Mouse (Mus musculus) activated CD4-positive, CD25-positive, alpha-beta regulatory T cell, adult 4 months (primary cell): ENCODE data around the gene Tmtc2. TPM values are rescaled to one million over a fixed set of nuclear protein-coding genes. Genes with fewer than 3 reads are reported as not detected.

ENCODE experiments used
- ATAC-seq: one replicate; pipeline ENCODE4 v1.8.0; 2017
- polyA plus RNA-seq, 2 experiments: library from polyadenylated mRNA; unstranded; fragments of 100-300 nt; shearing (Covaris generic); gene quantifications; one replicate each; pipeline ENCODE4 v1.2.1; 2017

Tmtc2 gene
- polyA plus RNA-seq, 2 experiments from 2014 or later, result not detected

DNA sequence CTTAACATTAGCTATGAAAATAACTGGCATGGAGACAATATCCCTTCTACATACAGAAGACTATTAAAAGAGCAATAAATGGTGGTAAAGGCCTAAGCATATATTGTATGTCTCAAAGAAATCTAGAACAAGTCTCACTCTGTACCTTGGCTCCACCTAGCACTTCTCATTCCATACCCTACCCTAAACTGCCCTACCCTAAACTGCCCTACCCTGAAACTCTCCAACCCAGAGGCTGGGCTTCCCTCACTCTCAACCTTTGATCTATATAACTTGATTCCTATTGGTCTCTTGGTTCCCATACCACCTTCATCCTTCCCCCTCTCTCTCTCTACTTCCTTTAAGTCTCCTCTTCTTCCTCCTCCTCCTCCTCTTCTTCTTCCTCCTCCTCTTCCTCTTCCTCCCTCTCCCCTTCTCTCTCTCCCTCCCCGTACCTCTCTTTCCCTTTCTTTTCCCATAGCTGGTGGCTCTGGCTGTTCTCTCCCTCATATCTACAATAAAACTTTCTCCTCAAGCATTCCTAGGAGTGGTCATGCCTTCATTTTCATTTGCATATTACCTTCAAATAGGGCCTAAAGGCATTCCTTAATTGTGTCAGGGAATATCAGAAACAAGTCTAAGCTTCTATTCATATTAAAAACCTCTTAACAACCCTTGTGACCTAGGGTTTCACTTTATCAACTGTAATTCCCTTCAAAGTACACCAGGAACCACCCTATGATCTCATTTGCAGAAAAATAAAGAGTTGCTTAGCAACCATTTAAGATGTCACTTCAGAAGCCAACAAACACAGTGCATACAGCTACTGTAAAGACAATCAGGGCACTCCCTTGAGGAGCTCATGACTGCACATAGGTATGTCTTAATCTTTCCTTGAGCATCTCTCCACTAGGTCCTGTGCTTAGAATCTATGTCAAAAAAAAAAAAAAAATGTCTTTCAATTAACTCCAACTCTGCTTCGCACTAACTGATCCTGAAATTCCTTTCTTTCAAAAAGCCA lies 29.9 kb downstream of the Tmtc2 start:
- ATAC-seq, result no peak

DNA sequence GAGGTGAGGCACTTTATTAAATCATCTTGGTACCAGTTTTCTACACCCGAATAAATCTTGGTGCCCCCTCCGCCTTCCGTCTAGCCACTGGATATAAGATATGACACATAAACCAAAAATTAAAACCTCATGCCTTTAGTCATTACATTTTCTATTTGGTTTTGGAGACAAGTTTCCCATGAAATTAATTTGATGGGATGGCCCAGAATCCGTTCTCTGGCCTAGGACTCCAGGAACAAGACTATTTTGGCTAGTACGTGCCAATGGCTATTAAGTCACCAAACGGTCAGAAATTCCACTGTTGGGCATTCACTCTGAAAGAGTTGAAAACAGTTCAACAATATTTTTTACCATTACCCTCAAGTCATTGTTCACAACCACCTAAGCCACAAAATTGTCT lies 32.2 kb downstream of the Tmtc2 start:
- ATAC-seq, result no peak

DNA sequence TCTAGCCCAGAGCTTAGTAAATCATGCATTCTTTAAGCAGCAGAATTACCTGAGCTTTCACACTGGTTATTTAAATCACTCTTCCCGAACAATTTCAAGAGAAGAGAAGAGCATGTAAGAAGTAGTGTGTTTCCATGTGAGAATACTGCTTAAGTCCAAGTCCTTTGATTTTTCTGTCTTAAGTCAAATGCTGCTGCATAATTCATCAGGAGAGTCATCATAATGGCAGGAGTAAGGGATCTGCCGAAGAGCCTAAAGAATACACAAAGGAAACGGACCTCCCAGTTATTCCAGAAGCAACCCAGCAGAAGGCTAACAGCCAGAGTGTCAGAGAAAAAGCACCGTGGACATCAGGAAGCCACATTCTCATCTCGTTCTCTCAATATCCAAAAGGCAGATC lies 34.6 kb downstream of the Tmtc2 start:
- no peak for ATAC-seq

DNA sequence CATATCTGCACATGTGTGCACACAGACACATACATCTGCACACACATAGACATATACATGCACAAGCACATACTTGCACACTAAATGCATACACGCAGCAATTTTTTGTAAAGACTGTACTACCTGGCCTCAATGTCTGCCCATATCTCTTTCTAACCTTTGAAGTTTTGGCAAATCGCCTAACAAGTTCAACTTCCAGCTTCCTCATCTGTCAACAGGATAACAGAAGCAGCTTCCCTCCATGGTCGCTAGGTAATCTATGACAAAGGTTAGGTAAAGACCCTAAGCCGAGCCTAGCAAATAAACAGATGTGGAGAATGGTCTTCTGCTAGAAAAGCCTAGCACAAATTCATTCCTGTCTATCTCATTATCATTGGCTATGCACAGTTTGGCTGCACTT lies 37.3 kb downstream of the Tmtc2 start:
- ATAC-seq, result no peak

DNA sequence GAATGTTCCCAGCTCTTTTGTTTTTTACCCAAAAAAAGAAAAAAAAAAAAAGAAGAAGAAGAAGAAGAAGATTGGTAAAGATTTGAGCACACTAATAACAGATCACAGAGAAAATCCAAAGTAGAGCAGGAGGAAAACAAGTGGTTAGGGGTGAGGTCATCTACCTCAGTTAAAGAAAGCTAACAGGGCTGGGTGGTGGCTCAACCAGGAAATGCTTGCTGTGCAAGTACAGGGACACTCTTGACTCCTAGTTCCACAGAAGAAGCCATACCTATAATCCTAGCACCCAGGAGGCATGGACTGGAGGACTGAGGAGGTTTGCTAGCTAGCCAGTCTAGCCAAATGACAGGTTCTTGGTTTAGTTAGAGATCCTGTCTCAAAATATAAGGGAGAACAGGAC lies 38.4 kb downstream of the Tmtc2 start:
- ATAC-seq, result no peak

DNA sequence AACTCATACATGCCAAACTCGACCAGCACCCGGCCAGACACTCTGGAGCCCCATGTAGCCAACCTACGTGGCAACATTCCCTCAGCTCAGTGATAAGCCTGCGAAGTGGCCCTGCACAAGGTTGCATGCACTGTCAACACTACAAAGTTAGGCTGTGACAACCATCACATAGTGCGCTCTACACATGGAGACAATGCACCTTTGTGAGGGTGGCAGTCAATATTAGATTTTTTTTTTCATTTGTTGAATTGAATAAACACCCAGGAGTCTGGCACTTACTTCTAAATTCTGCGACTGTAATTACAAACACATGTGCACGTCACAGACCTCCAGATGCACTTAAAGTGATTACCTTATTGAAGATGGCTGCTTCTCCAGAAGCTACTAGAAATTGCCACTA lies 41.5 kb downstream of the Tmtc2 start:
- no peak for ATAC-seq

DNA sequence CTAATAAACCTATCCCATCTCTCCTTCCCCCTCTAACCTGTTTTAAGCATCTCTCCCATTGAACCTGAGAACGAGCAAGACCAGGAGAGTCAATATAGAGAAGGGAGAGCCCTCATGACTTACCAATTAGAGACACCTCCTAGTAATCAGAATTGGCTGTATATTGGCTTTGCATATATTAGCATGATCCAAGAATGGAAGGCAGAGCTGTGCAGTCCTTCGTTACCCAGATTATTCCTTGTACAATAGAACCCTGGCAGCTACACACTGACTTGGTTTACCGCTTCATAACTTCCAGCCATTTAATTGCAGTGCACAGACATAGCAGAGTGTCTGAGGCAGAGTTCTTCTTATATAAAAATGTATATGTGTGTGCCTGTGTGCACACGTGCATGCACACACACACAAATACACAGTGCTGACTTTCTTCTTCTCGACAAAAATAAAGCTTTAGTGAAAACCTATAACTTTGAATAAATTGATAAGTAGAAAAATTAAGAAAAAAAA lies 42.2 kb downstream of the Tmtc2 start:
- no peak for ATAC-seq

DNA sequence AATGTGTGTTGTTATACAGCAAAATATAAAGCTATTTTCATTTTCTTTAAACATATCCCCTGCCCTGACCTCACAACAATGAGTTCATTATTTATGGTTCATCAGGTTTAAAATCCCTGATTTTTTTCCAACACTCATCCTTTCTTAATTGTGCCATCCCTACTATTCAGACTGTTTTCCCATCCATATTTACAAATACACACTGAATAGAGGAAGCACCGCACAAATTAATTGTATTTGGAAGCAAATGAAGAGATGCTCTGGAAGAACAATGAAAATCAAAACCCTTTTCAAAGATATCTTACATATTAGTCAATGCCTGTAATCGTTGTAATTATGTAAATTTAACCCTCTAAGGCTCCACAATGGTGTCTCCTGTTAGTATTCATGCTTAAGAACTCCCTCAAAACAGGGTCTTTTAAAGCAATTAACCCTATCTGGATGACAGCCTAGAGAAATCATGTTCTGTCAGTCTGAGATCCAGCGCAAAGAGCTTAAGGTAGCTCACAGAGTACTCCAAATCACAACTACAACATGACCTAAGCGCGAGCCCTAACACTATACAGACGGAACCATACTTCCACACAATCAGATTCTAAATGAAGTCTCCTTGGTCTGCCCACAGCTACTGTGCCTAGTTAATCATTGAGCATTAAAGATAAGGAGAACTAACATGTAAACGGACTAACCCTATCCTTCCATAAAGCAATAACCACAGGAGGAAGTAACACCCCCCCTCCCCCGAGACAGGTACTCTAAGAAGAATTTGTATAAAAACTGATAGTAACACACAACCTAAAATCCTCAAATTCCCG lies 43.0 kb downstream of the Tmtc2 start:
- ATAC-seq, result no peak

DNA sequence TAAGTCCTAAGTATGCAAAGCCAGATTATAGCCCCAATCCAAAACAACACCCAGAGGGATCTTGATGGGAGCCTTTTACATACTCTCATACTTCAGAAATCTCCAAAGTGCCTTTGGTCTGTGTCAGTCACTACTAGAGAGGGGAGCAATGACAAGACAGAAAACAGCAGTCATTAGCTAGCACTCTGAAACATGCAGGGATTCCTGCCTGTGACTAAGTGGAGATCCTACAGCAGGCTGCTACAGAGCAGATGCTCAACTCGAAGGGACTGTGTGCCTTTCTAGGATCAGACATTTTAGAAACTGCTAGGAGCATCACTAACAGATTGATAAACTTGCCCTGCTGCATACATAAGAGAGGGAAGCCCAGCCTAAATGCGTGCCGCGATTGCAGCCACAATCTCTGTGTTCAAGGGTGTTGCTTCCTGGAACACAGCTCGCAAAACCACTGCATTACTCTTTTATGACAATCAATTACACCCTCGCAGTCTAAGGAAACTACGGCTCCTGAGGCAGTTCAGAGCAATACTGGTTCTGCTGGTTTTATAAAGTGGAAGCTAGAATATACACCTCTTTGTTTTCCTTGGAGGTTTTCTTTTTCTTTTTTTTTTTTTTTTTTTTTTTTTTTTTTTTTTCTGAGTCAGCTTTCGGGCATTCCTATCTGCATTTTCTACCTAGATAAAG lies 50.7 kb downstream of the Tmtc2 start:
- ATAC-seq, result no peak

DNA sequence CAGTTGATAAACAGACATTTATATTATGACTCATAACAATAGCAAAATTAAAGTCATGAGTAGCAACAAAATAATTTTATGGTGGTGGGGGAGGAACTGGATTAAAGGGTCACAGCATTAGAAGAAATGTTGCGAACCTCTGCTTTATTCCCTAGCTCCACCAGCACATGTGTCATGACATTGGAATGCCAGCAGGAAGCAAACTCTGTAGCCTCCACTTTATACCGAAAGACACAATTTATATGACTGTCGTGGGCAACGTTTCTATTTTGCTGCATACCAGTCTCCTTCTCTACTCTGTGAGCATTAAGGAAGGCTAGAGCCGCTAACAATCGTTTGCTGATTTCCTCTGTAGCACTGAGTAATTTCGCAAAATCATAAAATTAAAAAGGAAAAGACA lies 51.8 kb downstream of the Tmtc2 start:
- ATAC-seq, result no peak

DNA sequence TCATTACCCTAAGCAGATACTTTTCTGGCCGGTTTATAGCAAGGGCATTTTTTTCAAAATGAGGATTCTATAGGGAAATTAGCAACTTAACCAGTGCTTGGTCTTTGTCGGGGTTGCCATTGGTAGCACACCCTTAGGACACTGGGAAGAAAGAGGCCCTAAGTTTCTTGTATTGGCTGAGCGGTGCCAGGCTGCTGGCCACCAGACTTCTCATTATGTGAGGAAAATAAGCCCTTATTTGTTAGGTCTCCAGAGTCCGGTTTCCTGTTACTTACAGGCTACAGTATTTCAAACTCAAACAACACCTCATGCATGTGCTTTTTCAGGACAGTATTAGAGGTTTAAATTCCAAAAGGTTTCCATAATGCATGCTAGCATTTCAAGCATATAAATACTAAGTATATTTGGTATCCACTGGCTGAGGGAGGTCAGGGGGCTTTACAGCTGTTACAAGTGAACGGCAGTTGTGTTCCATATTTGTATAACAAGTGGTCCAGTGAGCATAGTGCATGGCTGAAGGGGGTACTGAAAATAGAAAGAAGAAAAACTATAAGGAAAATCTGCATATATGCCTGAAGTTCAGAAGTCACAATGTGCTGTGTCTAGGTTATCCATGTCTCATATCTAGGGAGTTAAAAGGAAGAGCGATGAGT lies 55.0 kb downstream of the Tmtc2 start:
- no peak for ATAC-seq

DNA sequence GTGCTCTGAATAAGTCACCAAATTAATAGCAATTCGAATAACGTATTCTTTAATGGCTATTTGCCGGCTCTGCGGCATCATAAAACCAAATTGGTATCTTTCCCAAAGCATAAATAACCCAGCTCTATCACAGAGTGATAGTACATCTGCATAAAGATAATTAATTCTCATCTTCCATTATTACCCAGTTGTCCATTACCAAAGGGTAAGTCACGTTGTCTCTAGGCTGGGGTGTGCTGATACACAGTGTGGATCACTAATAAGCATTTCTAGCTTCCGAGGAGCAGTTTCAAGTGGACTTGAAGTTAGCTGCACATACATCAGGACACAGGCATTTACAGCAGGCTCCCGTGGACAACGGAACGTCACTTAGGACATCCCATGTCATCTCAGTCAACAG lies 56.1 kb downstream of the Tmtc2 start:
- no peak for ATAC-seq

DNA sequence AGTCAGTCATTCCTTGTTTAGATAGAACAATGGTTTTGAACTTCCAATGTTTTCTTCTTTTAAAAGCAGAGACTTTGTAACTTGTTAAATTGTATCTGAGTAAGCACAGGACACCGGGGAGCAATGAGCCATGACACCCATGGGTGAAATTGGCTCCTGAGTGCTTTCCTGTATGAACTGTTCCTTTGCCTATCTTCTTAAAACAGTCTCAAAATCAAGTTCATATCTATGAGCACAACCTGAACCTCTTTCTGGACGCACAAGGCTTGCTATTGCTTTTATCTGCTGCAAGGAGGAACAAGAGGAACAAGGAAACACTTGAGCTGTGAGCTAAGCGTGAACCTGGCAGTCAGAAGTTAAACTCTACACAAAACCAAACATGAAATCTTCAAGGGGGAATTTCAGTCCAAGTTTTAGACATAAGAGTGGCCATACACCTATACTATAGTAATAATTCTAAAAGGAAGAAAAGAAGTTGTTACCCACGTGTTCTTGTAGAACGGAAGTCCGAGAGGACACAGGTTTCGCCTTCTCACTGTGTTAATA lies 60.4 kb downstream of the Tmtc2 start:
- no peak for ATAC-seq

DNA sequence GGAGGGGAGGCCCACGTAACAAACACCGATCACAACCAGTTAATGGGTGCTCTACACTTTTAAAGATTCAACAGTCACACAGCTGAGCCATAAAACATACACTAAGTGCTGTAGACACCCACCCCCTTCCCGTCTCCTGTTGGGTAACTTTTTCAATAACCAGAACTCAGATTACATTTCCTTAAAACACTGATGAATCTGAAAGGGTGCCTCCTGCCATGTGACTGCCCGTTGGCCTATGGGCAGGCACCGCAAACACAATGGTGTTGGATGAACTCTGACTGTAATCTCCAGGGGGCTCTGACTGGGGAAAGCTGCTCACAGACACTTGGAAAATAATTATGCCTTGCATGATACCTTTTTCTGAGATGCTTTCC lies 64.4 kb downstream of the Tmtc2 start:
- no peak for ATAC-seq

DNA sequence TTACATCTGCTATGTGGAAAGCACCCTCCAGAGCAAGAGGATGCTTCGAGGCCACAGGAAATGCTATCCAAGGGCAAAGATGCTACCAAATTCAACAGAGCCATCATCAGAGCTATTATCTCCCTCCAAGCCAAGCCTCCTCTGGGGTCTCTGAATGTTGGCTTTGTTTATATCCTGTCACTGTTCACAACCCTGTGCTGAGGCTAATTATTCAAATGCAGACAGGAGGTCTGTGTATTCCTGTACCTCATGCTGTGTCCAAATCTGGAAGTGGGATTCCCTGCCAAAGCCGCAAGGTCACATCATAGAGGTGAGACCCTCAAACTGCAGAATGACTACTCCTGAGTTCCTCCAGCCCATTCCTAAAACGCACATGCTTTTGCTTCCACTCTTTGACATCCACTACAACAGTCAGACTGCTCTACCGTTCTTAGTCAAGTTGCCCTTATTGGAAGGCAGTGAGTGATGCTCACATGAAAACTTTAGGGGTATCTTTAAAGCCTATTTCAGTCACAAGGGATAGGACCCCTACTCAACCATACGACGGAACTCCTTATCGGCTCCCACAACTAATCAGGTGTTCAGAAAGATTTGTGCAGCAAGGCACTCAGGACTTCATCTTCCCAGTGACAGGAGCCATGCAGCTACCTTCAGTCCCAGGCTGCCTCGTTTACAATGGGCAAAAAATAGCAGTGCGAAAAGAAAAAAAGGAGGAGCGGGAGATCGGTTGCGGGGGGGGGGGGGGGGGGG lies 64.9 kb downstream of the Tmtc2 start:
- no peak for ATAC-seq

DNA sequence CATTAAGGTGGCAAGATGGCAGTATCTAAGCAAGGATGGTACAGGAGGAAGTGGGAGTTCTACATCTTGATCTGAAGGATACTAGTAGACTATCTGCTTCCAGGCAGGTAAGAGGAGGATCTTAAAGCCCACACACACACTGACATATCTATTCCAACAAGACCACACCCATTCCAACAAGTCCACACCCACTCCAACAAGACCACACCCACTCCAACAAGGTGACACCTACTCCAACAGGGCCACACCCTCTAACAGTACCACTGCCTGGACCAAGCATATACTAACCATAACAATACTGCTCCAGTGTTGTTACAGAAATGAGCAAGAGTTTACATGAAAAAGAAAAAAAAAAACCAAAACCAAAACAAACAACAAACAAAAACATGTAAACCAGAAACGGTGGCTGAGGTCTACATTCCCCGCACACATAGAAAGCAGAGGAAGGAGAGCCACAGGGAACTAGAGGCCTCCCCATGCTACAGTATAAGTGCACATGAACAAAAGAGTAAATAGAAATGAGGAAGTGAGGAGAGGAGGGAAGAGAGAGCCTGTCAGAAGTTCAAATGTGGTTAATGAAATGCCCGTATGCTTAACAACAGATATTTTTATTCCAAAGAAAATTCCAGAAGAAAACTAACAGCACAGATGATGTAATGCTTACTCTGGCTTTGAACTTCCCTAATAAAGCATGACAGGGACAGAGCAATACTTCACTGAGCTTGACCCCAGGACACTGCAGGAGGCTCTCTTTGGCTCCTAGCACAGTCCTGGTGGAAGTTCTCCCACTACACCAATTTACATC lies 66.1 kb downstream of the Tmtc2 start:
- no peak for ATAC-seq

DNA sequence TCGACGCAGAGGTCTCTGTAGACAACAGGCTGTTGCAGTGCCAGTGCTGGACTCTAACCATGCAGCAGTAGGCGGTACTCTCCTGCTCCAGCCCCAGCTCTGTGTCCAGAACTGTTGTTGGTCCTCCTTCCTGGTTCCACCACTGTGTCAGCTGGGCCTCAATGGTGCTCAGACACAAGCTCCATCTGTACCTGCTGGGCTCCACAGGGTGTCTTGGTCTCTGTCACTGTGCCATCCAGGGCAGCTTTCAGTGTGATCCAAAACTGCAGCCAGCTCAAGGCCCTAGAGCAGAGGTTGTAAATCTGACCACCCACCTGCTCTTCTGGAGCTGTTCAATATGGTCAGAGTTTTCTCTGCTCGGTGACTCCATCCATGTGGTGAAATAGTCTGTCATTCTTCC lies 68.2 kb downstream of the Tmtc2 start:
- ATAC-seq, result no peak

DNA sequence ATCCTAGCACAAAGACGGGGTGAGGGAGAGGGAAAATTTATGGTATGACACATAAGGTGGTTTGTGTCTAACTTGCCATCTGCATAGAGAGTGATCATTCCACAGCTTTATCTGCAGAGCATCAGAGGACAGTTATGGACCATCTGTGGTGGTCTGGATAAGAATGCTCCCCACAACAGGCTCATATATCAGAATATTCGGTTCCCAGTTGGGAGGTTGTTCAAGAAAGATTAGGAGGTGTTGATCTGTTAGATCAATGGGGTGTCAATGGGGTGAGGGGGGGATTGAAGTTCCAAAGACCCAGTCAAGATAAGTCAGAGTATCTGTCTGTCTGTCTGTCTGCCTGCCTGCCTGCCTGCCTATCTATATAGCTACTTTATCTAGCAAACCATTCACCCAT lies 69.8 kb downstream of the Tmtc2 start:
- ATAC-seq, result no peak

DNA sequence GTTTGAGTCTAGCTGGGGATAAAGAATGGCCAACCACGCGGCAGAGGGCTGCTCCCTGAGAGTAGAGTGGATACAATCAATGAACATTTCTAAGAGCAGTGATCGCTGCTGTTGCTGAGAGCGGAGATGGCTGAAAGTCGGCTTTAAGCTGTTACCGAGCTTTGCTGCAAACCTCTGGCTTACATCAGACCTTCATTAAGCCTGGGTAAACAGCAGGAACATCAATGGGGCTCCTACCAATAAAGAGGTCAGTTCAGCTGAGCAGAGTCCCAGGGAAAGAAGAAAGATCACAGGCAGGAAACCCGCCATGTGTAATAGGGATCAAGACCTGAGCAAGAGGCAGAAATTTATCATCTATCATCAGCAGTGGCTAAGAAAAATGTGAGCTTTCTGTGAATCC lies 72.5 kb downstream of the Tmtc2 start:
- ATAC-seq, result no peak

DNA sequence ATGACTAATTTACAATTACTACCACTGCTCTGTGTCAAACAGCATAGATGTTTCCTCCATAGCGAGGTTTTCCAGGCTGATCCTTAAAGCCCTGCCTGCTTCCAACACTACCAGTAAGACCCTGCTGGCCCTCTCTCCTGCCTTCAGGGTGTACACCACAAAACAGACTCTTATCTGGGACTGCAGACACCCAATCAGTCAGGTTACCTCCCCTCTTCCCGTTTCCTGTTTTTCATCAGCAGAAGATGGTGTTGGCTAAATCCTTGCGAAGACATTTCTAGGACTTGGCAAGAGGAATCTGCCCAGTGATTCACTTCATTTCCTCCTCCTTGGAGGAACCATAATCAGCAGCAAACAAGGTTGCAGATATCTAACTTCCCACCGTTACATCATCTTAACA lies 73.8 kb downstream of the Tmtc2 start:
- ATAC-seq, result no peak

DNA sequence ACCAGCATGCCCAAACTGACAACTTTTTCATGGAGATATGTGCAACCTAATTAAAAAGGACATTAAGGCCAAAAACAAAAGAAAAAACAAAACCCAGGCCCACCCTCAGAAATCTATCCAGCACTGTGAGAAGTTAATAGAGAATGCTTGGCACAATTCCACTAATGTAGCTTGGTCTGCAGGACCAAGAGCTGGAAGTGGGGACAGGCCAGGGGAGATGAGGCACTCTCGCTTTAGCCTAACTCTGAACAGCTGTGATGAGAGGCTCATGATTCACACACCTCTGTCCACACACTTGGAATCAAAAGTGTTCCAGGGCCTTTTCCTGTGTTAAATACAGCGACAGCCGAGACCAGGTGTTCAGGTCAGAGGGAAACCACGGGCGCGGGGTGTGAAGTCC lies 79.0 kb downstream of the Tmtc2 start:
- ATAC-seq, result no peak
